Mouse (Mus musculus) stomach, embryonic 14.5 days (tissue): ENCODE data around the gene Ttyh2. TPM values are rescaled to one million over a fixed set of nuclear protein-coding genes. Genes with fewer than 3 reads are reported as not detected.

Source experiments
- ATAC-seq: fragments of 200-750 bp; cut with Nextera tagmentation; 2 replicates; pipeline ENCODE4 v1.8.0; 2017; ENCODE audit warnings: low read depth, moderate TSS enrichment; ENCODE audit not compliant: insufficient number of reproducible peaks, insufficient read depth, low FRiP score
- H3K27ac ChIP-seq: fragments of 300-500 bp; sonication (generic); 2 replicates; pipeline ENCODE4 v1.5.1; 2014; ENCODE audit warnings: mild to moderate bottlenecking, low read length, moderate library complexity, mixed read lengths
- H3K27me3 ChIP-seq: fragments of 300-500 bp; sonication (generic); 2 replicates; pipeline ENCODE4 v1.6.1; 2014; ENCODE audit warnings: low read length, control low read depth, mixed read lengths; ENCODE audit not compliant: control insufficient read depth, insufficient read depth
- H3K36me3 ChIP-seq: fragments of 300-500 bp; sonication (generic); 2 replicates; pipeline ENCODE4 v1.6.1; 2014; ENCODE audit warnings: mild to moderate bottlenecking, control low read depth, low read length, moderate library complexity, mixed read lengths; ENCODE audit not compliant: control insufficient read depth, insufficient read depth
- H3K4me1 ChIP-seq: fragments of 300-500 bp; sonication (generic); 2 replicates; pipeline ENCODE4 v1.6.1; 2014; ENCODE audit warnings: low read length, control low read depth, mixed read lengths; ENCODE audit not compliant: control insufficient read depth, insufficient read depth
- H3K4me2 ChIP-seq: fragments of 300-500 bp; sonication (generic); replicated peaks from 2 replicates; pipeline ENCODE4 v1.6.1; 2014; ENCODE audit warnings: low read depth, low read length, control low read depth
- H3K4me3 ChIP-seq: fragments of 300-500 bp; sonication (generic); 2 replicates; pipeline ENCODE4 v1.5.1; 2014; ENCODE audit warnings: low read depth, low read length, control low read depth
- H3K9ac ChIP-seq: fragments of 300-500 bp; sonication (generic); replicated peaks from 2 replicates; pipeline ENCODE4 v1.6.1; 2014; ENCODE audit warnings: low read depth, mild to moderate bottlenecking, control low read depth, low read length, moderate library complexity, mixed read lengths
- H3K9me3 ChIP-seq: fragments of 300-500 bp; sonication (generic); 2 replicates; pipeline ENCODE4 v1.6.1; 2016; ENCODE audit warnings: low read depth, low read length, control low read depth; ENCODE audit not compliant: control insufficient read depth
- WGBS: fragments of 180-500 bp; shearing (Covaris S2); extraction: QIAGEN DNeasy Blood & Tissue Kit; methylation state at CpG from one replicate; pipeline ENCODE4 v1.1.7; 2014; 5-methylcytosine and 5-hydroxymethylcytosine counted together
- polyA plus RNA-seq: library from polyadenylated mRNA; unstranded; fragments of >200 nt; fragmentation: Nextera tagmentation; extraction: Ambion mirVana; gene quantifications from 2 replicates; pipeline ENCODE4 v1.2.1, GENCODE M21; 2014

Gene Ttyh2
- polyA plus RNA-seq, 1 experiment from 2014 or later = 12.5 TPM

- WGBS = 61% methylated on average over 10 of the region's 10 CpGs
- H3K9me3 ChIP-seq = no peaks in the 10 kb centered on the region
- H3K36me3 ChIP-seq = no peaks in the 10 kb centered on the region
- no peak for ATAC-seq
- no peak overlapping the region for H3K4me3 ChIP-seq
- H3K27ac ChIP-seq = no peak overlapping the region
- no peak overlapping the region for H3K9ac ChIP-seq
- H3K4me2 ChIP-seq = no peak overlapping the region
- 0 out of 2 replicates have a peak, but pooled peaks cover 2% of the 10 kb centered on the region for H3K27me3 ChIP-seq
- H3K4me1 ChIP-seq = peaks cover 10% of the 10 kb centered on the region
These were observed 36.5 kb upstream of the Ttyh2 start for GRCm38 (mm10) chr11:114638647-114639290.

GRCm38 (mm10) chr11:114639681-114640103 lies 35.5 kb upstream of the Ttyh2 start:
- Histone ChIP-seq H3K9me3 (no peaks in the 10 kb centered on the region), H3K4me2 (0 out of 2 replicates have a peak overlapping the region, but pooled peaks have one; percentile 10), H3K36me3 (no peaks in the 10 kb centered on the region), H3K9ac (no peak overlapping the region), H3K27ac (no peak overlapping the region), H3K27me3 (0 out of 2 replicates have a peak, but pooled peaks cover 2% of the 10 kb centered on the region), H3K4me3 (no peak overlapping the region), H3K4me1 (peaks cover 10% of the 10 kb centered on the region)
- ATAC-seq = no peak
- WGBS = 11% methylated on average over 19 of the region's 19 CpGs

- no peak overlapping the region for H3K27ac ChIP-seq
- no peak overlapping the region for H3K4me2 ChIP-seq
- peaks cover 10% of the 10 kb centered on the region for H3K4me1 ChIP-seq
- 0 out of 2 replicates have a peak, but pooled peaks cover 2% of the 10 kb centered on the region for H3K27me3 ChIP-seq
- 29% methylated on average over 6 of the region's 6 CpGs for WGBS
- H3K36me3 ChIP-seq = no peaks in the 10 kb centered on the region
- no peak overlapping the region for H3K9ac ChIP-seq
- no peaks in the 10 kb centered on the region for H3K9me3 ChIP-seq
- ATAC-seq = no peak
- H3K4me3 ChIP-seq = no peak overlapping the region
These were observed 34.6 kb upstream of the Ttyh2 start for GRCm38 (mm10) chr11:114640658-114641057.

GRCm38 (mm10) chr11:114641136-114641535 lies 34.1 kb upstream of the Ttyh2 start:
- Histone ChIP-seq H3K9ac (no peak overlapping the region), H3K4me2 (no peak overlapping the region), H3K4me1 (peaks cover 10% of the 10 kb centered on the region), H3K36me3 (no peaks in the 10 kb centered on the region), H3K4me3 (no peak overlapping the region), H3K27ac (no peak overlapping the region), H3K27me3 (0 out of 2 replicates have a peak, but pooled peaks cover 2% of the 10 kb centered on the region), H3K9me3 (no peaks in the 10 kb centered on the region)
- ATAC-seq = no peak
- WGBS = 80% methylated on average over 8 of the region's 8 CpGs

- no peaks in the 10 kb centered on the region for H3K9me3 ChIP-seq
- H3K4me3 ChIP-seq = no peak overlapping the region
- peaks cover 8% of the 10 kb centered on the region; the same call in 1 of the 2 replicates for H3K4me1 ChIP-seq
- WGBS = 54% methylated on average over 12 of the region's 12 CpGs
- H3K4me2 ChIP-seq = no peak overlapping the region
- H3K27ac ChIP-seq = no peak overlapping the region
- no peaks in the 10 kb centered on the region for H3K36me3 ChIP-seq
- H3K27me3 ChIP-seq = 0 out of 2 replicates have a peak, but pooled peaks cover 2% of the 10 kb centered on the region
- no peak for ATAC-seq
- no peak overlapping the region for H3K9ac ChIP-seq
These were observed 33.0 kb upstream of the Ttyh2 start for GRCm38 (mm10) chr11:114642184-114642583.

GRCm38 (mm10) chr11:114642926-114643325 lies 32.3 kb upstream of the Ttyh2 start:
- H3K4me1 ChIP-seq = peaks cover 8% of the 10 kb centered on the region; the same call in 1 of the 2 replicates
- H3K27ac ChIP-seq = no peak overlapping the region
- WGBS = 73% methylated on average over 11 of the region's 11 CpGs
- H3K4me2 ChIP-seq = no peak overlapping the region
- H3K27me3 ChIP-seq = 0 out of 2 replicates have a peak, but pooled peaks cover 2% of the 10 kb centered on the region
- H3K4me3 ChIP-seq = no peak overlapping the region
- H3K9ac ChIP-seq = no peak overlapping the region
- no peak for ATAC-seq
- no peaks in the 10 kb centered on the region for H3K36me3 ChIP-seq
- no peaks in the 10 kb centered on the region for H3K9me3 ChIP-seq

GRCm38 (mm10) chr11:114644122-114644521 lies 31.1 kb upstream of the Ttyh2 start:
- Histone ChIP-seq H3K9ac (no peak overlapping the region), H3K9me3 (no peaks in the 10 kb centered on the region), H3K36me3 (no peaks in the 10 kb centered on the region), H3K27ac (no peak overlapping the region), H3K27me3 (0 out of 2 replicates have a peak, but pooled peaks cover 2% of the 10 kb centered on the region), H3K4me2 (no peak overlapping the region), H3K4me1 (peaks cover 8% of the 10 kb centered on the region; the same call in 1 of the 2 replicates), H3K4me3 (no peak overlapping the region)
- WGBS = 40% methylated on average over 2 of the region's 2 CpGs
- no peak for ATAC-seq

- Histone ChIP-seq H3K4me1 (no peaks in the 10 kb centered on the region), H3K9ac (no peak overlapping the region), H3K4me3 (no peak overlapping the region), H3K27me3 (no peaks in the 10 kb centered on the region), H3K4me2 (no peak overlapping the region), H3K36me3 (no peaks in the 10 kb centered on the region), H3K27ac (no peak overlapping the region), H3K9me3 (no peaks in the 10 kb centered on the region)
- 59% methylated on average over 4 of the region's 4 CpGs for WGBS
- ATAC-seq = no peak
These were observed 25.7 kb upstream of the Ttyh2 start for GRCm38 (mm10) chr11:114649510-114649909.
